ENCODE assay signal across 9 mouse cellular contexts in the genomic region with DNA sequence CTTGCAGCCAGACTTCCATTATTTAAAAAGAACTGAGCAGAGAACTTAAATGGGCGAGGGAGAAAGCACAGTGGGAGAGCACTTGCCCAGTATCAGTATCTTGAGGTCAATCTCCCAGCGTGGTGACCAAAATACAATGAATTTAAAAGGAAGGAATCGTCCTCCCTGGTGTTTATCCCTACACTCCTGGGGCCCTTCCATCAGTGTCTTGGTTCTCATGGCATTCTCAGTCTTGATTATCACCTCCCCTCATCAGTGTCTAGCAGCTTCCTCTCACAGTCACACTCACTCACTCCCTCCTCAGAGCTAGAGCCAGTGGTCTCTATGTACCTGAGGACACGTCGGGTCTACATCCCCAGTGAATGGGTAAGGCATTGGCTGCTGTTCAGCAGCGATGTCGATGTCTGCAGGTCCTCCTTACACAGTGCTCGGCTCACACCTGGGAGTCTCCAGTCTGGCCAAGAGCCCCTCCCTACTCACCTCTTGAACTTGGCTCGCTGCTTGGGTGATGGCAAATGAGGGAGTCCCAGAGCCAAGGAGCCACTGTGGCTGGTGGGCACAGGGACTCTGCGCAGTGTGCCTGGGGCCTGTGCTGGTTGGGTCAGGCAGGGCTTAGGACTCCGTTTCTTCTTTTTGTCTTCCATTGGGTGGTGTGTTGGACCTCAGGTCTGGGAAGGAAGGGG. TPM values are rescaled to one million over a fixed set of nuclear protein-coding genes. Genes with fewer than 3 reads are reported as not detected.
DNase-seq lines count a peak whose midpoint lies in the region; ATAC-seq lines count a peak whose summit lies in the region.
"Had no signal": no experiment of that assay in that cellular context is flagged by ENCODE, and none has a peak within 500 bp of the region (broad histone marks: within the 10 kb centered on the region; RNA-seq: fewer than 3 reads in every experiment).

No protein-coding gene starts in this region.

- no peak overlapping the region for H3K9ac ChIP-seq in liver, embryonic 11.5 days (ENCODE audit: low read depth, low read length)
- peak overlapping the region; percentile 59; the same call in 1 of the 2 replicates for H3K9ac ChIP-seq in embryonic facial prominence, embryonic 15.5 days
- no peak overlapping the region for H3K9ac ChIP-seq in intestine, embryonic 14.5 days (ENCODE audit: low read length)
- peak overlapping the region; percentile 76 for H3K9ac ChIP-seq in neural tube, embryonic 12.5 days

- H3K4me3 ChIP-seq in liver, embryonic 11.5 days (ENCODE audit: low read depth, low read length), result no peak overlapping the region
- peak overlapping the region; percentile 68; the same call in 1 of the 2 replicates for H3K4me3 ChIP-seq in embryonic facial prominence, embryonic 15.5 days (replicated peaks)
- no peak overlapping the region for H3K4me3 ChIP-seq in intestine, embryonic 14.5 days (ENCODE audit: low read depth, low read length)
- H3K4me3 ChIP-seq in neural tube, embryonic 12.5 days, result peak overlapping the region; percentile 63; the same call in 1 of the 2 replicates

- 77% methylated on average over 11 of the region's 11 CpGs for WGBS in liver, embryonic 11.5 days
- 83% methylated on average over 11 of the region's 11 CpGs for WGBS in embryonic facial prominence, embryonic 15.5 days
- WGBS in intestine, embryonic 14.5 days, result 81% methylated on average over 11 of the region's 11 CpGs
- WGBS in neural tube, embryonic 12.5 days, result 78% methylated on average over 11 of the region's 11 CpGs

- H3K4me2 ChIP-seq in liver, embryonic 11.5 days, result peak overlapping the region; percentile 73
- H3K4me2 ChIP-seq in embryonic facial prominence, embryonic 15.5 days (replicated peaks), result peak overlapping the region; percentile 76
- peak overlapping the region; percentile 83; the same call in 1 of the 2 replicates for H3K4me2 ChIP-seq in intestine, embryonic 14.5 days (ENCODE audit: low read length)
- peak overlapping the region; percentile 83 for H3K4me2 ChIP-seq in neural tube, embryonic 12.5 days (replicated peaks)

- peaks cover 25% of the 10 kb centered on the region for H3K4me1 ChIP-seq in liver, embryonic 11.5 days (replicated peaks; ENCODE audit: control insufficient read depth, insufficient read depth, low read length)
- peaks cover 52% of the 10 kb centered on the region for H3K4me1 ChIP-seq in embryonic facial prominence, embryonic 15.5 days
- peaks cover 29% of the 10 kb centered on the region for H3K4me1 ChIP-seq in intestine, embryonic 14.5 days (replicated peaks; ENCODE audit: control insufficient read depth, insufficient read depth, low read length)
- H3K4me1 ChIP-seq in neural tube, embryonic 12.5 days, result peaks cover 35% of the 10 kb centered on the region

- no peak for ATAC-seq in liver, embryonic 11.5 days (replicated peaks; ENCODE audit: low FRiP score)
- ATAC-seq in embryonic facial prominence, embryonic 15.5 days (ENCODE audit: insufficient number of reproducible peaks, low FRiP score, low TSS enrichment, low read depth), result no peak
- ATAC-seq in intestine, embryonic 14.5 days (replicated peaks; ENCODE audit: low FRiP score, low TSS enrichment, low read depth), result no peak
- ATAC-seq in neural tube, embryonic 12.5 days (ENCODE audit: low FRiP score, low read depth), result no peak

- H3K27ac ChIP-seq in liver, embryonic 11.5 days (ENCODE audit: low read depth, low read length), result no peak overlapping the region
- H3K27ac ChIP-seq in embryonic facial prominence, embryonic 15.5 days (replicated peaks), result 0 out of 2 replicates have a peak overlapping the region, but pooled peaks have one; percentile 12
- H3K27ac ChIP-seq in intestine, embryonic 14.5 days (ENCODE audit: low read depth), result no peak overlapping the region
- no peak overlapping the region for H3K27ac ChIP-seq in neural tube, embryonic 12.5 days

- H3K36me3 ChIP-seq in liver, embryonic 11.5 days (ENCODE audit: control insufficient read depth, insufficient read depth, low read length), result peaks cover 6% of the 10 kb centered on the region; the same call in 1 of the 2 replicates
- peaks cover 21% of the 10 kb centered on the region for H3K36me3 ChIP-seq in embryonic facial prominence, embryonic 15.5 days
- H3K36me3 ChIP-seq in intestine, embryonic 14.5 days (ENCODE audit: control insufficient read depth, insufficient read depth, low read length), result peaks cover 10% of the 10 kb centered on the region
- H3K36me3 ChIP-seq in neural tube, embryonic 12.5 days, result peaks cover 16% of the 10 kb centered on the region

- H3K27me3 ChIP-seq in liver, embryonic 11.5 days (replicated peaks; ENCODE audit: control insufficient read depth, insufficient read depth, low read length), result no peaks in the 10 kb centered on the region
- H3K27me3 ChIP-seq in embryonic facial prominence, embryonic 15.5 days, result no peaks in the 10 kb centered on the region
- no peaks in the 10 kb centered on the region for H3K27me3 ChIP-seq in intestine, embryonic 14.5 days (replicated peaks; ENCODE audit: control insufficient read depth, insufficient read depth, low read length)
- H3K27me3 ChIP-seq in neural tube, embryonic 12.5 days (replicated peaks), result no peaks in the 10 kb centered on the region

- no peaks in the 10 kb centered on the region for H3K9me3 ChIP-seq in liver, embryonic 11.5 days (ENCODE audit: control insufficient read depth, low read length)
- H3K9me3 ChIP-seq in embryonic facial prominence, embryonic 15.5 days (replicated peaks), result no peaks in the 10 kb centered on the region
- H3K9me3 ChIP-seq in intestine, embryonic 14.5 days (ENCODE audit: control insufficient read depth, low read length), result no peaks in the 10 kb centered on the region
- no peaks in the 10 kb centered on the region for H3K9me3 ChIP-seq in neural tube, embryonic 12.5 days

- DNase-seq in liver, embryonic 11.5 days (ENCODE audit: low spot score), result no peak
- DNase-seq in liver, result no peak
- no peak for DNase-seq in intestine, embryonic 14.5 days (ENCODE audit: low spot score)
- DNase-seq in right cerebral cortex, postnatal 4 days, result no peak
- no peak for DNase-seq in right cerebral cortex, postnatal 36 days (ENCODE audit: low spot score in 2 of 2)
- DNase-seq in gastrocnemius, postnatal 36 days, result no peak

- intact Hi-C loops in gastrocnemius, postnatal 36 days (cut with DNase I), result no loop called here

RNA-seq across cellular contexts. Expression of a gene that starts 1.5 kb away (rescaled TPM):
- polyA plus RNA-seq in liver, embryonic 11.5 days (2014; fragmentation: Nextera tagmentation; extraction: Ambion mirVana), result 27.2 and 33.1 TPM in 2 replicates
- polyA plus RNA-seq in embryonic facial prominence, embryonic 15.5 days (2015; fragmentation: Nextera tagmentation; extraction: Ambion mirVana), result 63.3 and 66.7 TPM in 2 replicates
- 43.1 and 45.5 TPM in 2 replicates for polyA plus RNA-seq in intestine, embryonic 14.5 days (2014; fragmentation: Nextera tagmentation; extraction: Ambion mirVana)
- polyA plus RNA-seq in neural tube, embryonic 12.5 days (2016; fragmentation: Nextera tagmentation; extraction: Ambion mirVana), result 103 and 107 TPM in 2 replicates
- 10 to 100 TPM; 41.0 to 44.5 TPM for total RNA-seq in gastrocnemius, postnatal 36 days (2021)

RNA-seq across cellular contexts. Expression of a gene that starts 3.4 kb away (rescaled TPM):
- 23.6 and 25.3 TPM in 2 replicates for polyA plus RNA-seq in liver, embryonic 11.5 days (2014; fragmentation: Nextera tagmentation; extraction: Ambion mirVana)
- polyA plus RNA-seq in embryonic facial prominence, embryonic 15.5 days (2015; fragmentation: Nextera tagmentation; extraction: Ambion mirVana), result 31.8 and 34.1 TPM in 2 replicates
- 26.2 and 26.4 TPM in 2 replicates for polyA plus RNA-seq in intestine, embryonic 14.5 days (2014; fragmentation: Nextera tagmentation; extraction: Ambion mirVana)
- 32.5 and 32.6 TPM in 2 replicates for polyA plus RNA-seq in neural tube, embryonic 12.5 days (2016; fragmentation: Nextera tagmentation; extraction: Ambion mirVana)
- 1 to 10 TPM; 6.5 to 9.8 TPM for total RNA-seq in gastrocnemius, postnatal 36 days (2021)

RNA-seq across cellular contexts. Expression of a gene that starts 8.2 kb away (rescaled TPM):
- 0.57 and 1.5 TPM in 2 replicates for polyA plus RNA-seq in liver, embryonic 11.5 days (2014; fragmentation: Nextera tagmentation; extraction: Ambion mirVana)
- 3.4 and 3.7 TPM in 2 replicates for polyA plus RNA-seq in embryonic facial prominence, embryonic 15.5 days (2015; fragmentation: Nextera tagmentation; extraction: Ambion mirVana)
- polyA plus RNA-seq in intestine, embryonic 14.5 days (2014; fragmentation: Nextera tagmentation; extraction: Ambion mirVana), result 2.6 and 3.7 TPM in 2 replicates
- 3.1 and 3.3 TPM in 2 replicates for polyA plus RNA-seq in neural tube, embryonic 12.5 days (2016; fragmentation: Nextera tagmentation; extraction: Ambion mirVana)
- total RNA-seq in gastrocnemius, postnatal 36 days (2021), result under 1 TPM; 0.51 to 0.62 TPM
- total RNA-seq: hematopoietic stem cell, adult 5-6 weeks had no signal

RNA-seq across cellular contexts. Expression of a gene that starts 18.6 kb away (rescaled TPM):
- 70.6 and 76.7 TPM in 2 replicates for polyA plus RNA-seq in liver, embryonic 11.5 days (2014; fragmentation: Nextera tagmentation; extraction: Ambion mirVana)
- 88.0 and 91.4 TPM in 2 replicates for polyA plus RNA-seq in embryonic facial prominence, embryonic 15.5 days (2015; fragmentation: Nextera tagmentation; extraction: Ambion mirVana)
- 81.7 and 92.8 TPM in 2 replicates for polyA plus RNA-seq in intestine, embryonic 14.5 days (2014; fragmentation: Nextera tagmentation; extraction: Ambion mirVana)
- 77.6 and 83.5 TPM in 2 replicates for polyA plus RNA-seq in neural tube, embryonic 12.5 days (2016; fragmentation: Nextera tagmentation; extraction: Ambion mirVana)
- total RNA-seq in gastrocnemius, postnatal 36 days (2021), result 10 to 100 TPM; 15.2 to 17.2 TPM

RNA-seq across cellular contexts. Expression of a gene that starts 21.8 kb away (rescaled TPM):
- polyA plus RNA-seq in liver, embryonic 11.5 days (2014; fragmentation: Nextera tagmentation; extraction: Ambion mirVana), result 207 and 228 TPM in 2 replicates
- 197 and 210 TPM in 2 replicates for polyA plus RNA-seq in embryonic facial prominence, embryonic 15.5 days (2015; fragmentation: Nextera tagmentation; extraction: Ambion mirVana)
- 197 and 212 TPM in 2 replicates for polyA plus RNA-seq in intestine, embryonic 14.5 days (2014; fragmentation: Nextera tagmentation; extraction: Ambion mirVana)
- polyA plus RNA-seq in neural tube, embryonic 12.5 days (2016; fragmentation: Nextera tagmentation; extraction: Ambion mirVana), result 175 and 183 TPM in 2 replicates
- 10 to 100 TPM; 29.3 to 30.0 TPM for total RNA-seq in gastrocnemius, postnatal 36 days (2021)

Comparison
In these comparisons a context has a peak if more than half of its experiments do, and no peak if none do; other contexts are left out.
1. H3K4me3 ChIP-seq: peak in embryonic facial prominence, embryonic 15.5 days (single experiment) and neural tube, embryonic 12.5 days (single experiment); none in liver, embryonic 11.5 days (single experiment) and intestine, embryonic 14.5 days (single experiment).
2. H3K9ac ChIP-seq: peak in embryonic facial prominence, embryonic 15.5 days (single experiment) and neural tube, embryonic 12.5 days (single experiment); none in liver, embryonic 11.5 days (single experiment) and intestine, embryonic 14.5 days (single experiment).
3. Peak in every context shown above with its lines, with median percentiles within 50 percentile points of each other: H3K4me2 ChIP-seq.